Mouse (Mus musculus) megakaryocyte-erythroid progenitor cell, adult 5-6 weeks (primary cell): ENCODE results near the gene Ttc7. TPM values are rescaled to one million over a fixed set of nuclear protein-coding genes. Genes with fewer than 3 reads are reported as not detected.
A peak's percentile ranks its signal among the peaks of the same experiment; 100 is the strongest.

ENCODE experiments used
- ATAC-seq: replicated peaks from 2 replicates; pipeline ENCODE4 v1.8.0; 2016; ENCODE audit warnings: mild to moderate bottlenecking, inconsistent platforms; ENCODE audit not compliant: severe bottlenecking, poor library complexity, low FRiP score, low TSS enrichment
- total RNA-seq, 2 experiments: library from RNA; stranded (forward) in 1 of 2; stranded (reverse) in 1 of 2; fragments of 200-1000, 215-1000 nt in 1 of 2; fragments of >200 nt in 1 of 2; fragmentation: Nextera tagmentation in 1 of 2; gene quantifications; 2 replicates each; pipeline ENCODE4 v1.2.3; 2014 to 2017

The Ttc7 gene
- total RNA-seq, 2 experiments from 2014 or later = 49.5 to 56.9 TPM

DNA sequence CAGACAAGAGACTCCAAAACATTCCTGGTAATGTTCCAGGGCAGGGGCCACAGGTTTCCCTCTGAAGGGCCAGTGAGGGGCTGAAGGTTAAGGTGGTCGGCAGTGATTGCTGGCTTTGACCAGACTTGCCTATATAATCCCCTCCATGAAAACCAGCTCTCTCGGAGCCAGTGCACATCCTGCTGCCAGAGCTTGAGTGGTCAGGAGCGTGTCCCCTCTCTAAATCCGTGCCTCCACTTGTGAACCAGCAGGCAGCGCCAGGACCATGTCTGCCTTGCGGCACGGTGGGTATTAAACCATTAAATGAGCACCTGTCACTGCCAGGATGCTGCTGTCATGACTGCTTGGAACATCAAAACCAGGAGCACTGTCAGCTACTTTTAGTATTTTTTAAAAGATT lies 27.8 kb downstream of the Ttc7 start:
- ATAC-seq = no peak

DNA sequence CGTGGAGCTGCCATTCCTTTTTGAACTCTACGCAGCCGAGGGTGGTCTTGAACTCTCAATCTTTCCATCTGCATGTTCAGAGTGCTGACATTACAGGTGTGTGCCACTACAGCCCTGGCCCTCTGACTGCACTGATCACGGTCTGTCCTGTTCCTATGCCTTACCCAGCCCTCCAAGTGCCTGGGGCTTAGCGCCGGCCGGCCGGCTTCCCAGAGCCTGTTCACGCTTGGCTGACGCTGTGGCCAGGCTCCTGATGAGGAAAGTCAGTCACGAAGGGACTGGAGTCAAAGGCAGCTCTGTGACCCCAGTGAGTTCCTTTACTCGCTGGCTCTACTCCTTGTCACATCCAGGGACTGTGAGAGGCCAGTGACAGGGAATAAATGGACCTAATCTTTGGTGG lies 29.7 kb downstream of the Ttc7 start:
- no peak for ATAC-seq

DNA sequence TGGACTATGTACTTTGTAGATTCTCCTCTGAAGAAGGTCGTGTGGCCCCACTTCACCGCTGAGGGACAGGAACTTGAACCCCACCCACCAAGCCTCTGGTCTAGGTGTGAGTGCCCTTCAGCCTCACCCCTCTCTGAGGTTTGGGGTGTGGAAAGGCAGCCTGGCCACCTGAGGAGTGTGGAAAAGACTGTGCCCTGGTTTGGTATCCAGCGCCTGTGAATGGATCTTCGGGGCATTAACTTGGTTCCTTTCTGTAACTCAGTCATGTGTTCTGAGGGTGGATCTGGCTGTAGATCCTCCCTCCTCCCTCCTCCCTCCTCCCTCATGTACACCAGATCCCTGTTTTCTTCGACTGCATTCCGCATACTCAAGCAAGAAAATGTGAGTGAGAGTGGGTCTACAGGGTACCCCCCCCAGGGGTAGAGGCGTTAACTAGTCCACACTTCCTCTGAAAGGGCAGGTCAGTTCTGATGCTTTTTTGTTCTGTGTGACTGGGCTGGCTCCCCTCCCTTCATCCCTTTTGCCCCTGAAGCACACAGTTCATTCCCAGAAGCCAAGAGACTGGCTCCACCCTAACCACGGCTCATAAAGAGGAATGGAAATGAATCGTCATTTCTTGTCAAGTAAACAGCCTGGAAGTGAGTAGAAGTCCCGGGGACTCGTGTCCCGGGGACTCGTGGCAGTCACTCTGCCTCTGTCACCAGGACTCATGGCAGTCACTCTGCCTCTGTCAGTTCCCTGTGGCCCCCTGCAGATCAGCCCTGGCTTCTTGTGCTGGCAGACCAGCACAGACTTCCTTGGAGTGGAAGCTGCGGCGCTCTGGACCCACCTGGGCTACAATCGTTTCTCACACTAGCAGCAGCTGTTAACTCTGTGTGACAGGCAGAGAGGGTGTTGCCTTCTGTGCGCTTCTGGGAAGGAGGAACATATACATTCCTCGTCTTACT lies 30.5 kb downstream of the Ttc7 start:
- ATAC-seq = no peak

DNA sequence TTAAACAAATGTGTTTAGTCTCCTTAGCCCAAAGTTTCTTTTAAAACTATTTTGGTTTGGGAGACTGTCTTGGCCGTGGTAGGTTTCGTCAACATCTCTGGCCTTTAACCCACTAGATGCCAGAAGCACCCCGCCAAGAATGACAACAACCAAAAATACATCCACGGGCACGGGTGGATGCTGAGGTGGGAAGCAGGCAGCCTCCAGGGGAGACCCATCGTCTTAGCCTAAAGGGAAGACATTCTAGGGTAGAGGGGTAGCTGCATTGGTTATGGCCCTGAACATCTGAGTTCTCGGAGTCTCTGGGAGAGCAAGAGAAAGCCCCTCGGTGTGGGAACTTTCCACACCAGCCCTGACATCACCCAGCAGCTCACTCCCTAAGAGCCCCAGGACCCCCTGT lies 31.4 kb downstream of the Ttc7 start:
- no peak for ATAC-seq

DNA sequence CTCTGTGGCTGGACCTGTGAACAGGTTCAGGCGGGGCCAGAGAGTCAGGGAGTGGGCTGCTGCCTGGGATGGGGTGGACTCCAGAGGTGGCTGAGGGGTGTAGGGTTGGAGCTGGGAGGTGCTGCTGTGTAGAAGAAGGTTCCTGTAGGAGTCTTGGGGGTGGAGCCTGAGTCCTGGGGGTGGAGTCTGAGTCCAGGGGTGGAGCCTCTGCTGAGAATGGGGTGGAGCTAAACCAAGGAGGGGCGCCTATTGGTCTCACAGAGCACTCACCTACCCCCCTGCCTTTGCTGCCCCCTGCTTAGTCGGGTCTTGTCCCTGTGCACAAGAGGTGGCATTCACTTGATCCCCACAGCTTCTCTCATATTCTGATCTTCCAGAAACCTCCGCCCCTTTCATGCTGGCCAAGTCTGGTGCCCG lies 31.9 kb downstream of the Ttc7 start:
- ATAC-seq = peak; percentile 89

DNA sequence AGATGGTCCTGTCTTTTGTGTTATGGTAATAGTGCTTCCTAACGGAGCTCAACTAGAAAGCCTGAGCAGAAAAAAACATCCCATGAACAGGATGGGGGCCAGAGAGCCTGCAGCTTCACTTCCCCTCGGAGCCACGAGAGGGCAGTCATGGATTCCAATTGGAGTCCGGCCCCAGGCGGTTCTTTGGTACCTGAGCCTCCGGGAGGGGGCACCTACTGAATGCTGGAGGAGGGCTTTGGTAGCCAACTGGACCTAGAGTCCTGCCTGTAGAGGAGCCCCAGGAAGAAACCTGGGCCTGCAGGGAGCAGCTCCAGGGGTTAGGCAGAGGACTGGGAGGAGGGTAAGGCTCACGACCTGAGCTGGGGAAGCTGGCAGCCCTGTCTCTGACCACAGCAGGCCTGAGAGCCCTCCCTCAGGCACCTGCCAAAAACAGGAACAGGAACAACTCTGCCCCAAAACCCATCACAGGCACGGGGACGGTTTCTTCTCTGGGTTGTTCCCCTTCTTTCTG lies 32.4 kb downstream of the Ttc7 start:
- peak; percentile 78 for ATAC-seq

DNA sequence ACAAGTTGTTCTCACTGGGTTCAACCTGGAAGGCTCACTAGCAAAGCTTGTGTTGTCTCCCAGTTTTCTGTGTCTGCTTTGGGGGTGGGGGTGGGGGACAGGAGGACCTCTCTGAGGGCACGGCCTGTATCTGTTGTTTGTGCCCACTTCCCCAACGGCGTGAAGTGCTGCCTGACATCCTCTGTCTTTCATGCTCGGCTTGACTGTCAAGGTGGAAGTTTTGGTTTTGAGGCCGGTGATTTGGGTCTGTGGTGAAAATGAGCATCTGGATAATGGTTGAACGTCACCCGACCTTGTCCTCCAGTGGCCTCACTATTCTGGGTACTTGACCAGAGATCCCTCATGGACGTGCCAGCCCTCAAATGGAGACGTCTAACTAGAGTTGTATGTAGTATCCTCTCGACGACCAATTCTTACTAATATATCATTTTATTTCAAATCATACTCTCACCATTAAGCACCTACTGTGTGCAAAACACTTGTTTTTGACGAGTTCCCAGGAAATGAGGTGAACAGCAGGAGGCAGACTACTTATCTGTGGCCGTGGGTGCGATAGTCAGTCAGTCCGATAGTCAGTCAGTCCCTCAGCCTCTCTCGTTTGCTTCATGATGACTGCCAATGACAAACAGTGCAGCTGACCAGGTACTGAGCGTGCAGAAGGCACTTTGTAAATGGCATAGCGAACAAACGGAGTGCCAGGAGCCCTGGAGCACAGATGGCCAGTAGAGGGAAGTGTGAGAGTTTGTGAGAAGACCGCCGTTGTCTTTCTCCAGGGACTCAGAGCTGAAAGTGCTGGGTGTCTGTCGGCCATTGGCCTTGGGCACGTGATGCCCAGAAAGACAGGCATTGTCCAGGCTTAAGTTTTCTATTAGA lies 33.4 kb downstream of the Ttc7 start:
- no peak for ATAC-seq

DNA sequence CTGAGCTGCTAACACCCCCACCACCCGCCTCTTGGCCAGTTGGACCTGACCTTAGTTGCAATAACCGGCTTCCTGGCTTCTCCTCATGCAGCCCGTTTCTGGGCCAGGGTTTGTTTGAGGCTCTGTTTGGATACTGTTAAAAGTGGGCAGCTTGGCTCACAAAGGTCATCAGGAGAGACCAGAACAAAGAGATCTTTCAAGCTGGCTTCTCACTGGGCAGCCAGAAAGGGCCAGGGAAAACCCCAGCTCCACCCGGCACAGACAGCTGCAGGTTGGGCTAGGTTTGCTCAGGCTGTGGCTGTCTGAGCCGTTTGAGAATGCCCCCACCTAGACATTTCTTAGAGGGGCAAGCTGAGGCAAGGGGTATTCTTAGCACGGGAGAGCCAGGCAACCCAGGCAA lies 34.6 kb downstream of the Ttc7 start:
- ATAC-seq = no peak

DNA sequence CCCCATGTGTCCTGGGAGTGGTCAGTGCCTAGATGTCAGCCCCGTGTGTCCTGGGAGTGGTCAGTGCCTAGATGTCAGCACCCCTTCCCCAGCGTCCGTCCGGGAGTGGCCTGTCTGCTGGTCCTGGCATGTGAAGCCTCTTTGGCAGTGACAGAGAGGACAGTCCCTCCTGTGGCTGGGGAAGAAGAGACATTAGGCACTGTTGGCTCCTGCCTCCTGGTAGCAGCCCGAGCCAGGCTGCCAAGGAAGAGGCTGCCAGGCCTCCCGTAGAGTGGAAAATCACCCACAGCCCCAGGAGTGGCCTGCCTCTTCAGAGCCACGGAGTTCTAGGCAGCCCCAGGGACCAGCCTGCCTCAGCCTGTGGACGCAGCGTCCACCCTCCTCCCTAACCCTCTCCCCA lies 35.3 kb downstream of the Ttc7 start:
- ATAC-seq = no peak

DNA sequence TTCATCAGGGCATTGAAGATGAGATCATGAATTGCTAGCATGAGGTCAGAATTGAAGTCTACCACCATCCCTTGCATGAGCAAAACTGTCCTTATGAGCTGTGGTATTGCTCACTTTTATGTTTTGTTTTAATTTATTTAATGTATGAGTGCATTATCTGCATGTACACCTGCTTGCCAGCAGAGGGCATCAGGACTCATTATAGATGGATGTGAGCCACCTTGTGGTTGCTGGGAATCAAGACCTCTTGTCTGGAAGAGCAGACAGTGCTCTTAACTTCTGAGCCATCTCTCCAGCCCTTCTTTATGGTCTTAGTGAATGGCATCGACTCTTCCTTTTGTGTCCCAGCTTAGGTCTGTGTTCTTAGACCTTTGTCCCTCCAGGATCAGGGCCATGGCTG lies 39.0 kb downstream of the Ttc7 start:
- ATAC-seq = peak; percentile 77

DNA sequence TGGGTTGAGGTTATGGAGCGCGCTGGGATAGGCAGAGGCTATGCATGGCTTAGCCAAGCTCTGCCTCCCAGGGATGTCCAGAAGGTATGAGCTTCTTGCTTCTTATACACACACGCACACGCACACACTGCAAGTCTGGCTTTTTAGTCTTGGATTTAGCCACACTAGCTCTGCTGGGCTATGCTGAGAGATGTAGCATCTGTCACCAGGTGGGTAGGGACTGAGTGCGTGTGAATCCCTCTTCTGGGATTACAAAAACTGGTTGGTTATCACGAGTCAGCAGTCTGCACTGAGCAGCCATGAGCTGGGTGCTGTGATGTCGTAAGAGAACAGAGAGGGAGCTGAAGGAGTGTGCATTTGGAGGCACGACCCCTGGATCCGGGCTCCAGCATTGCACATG lies 40.5 kb downstream of the Ttc7 start:
- ATAC-seq = no peak

DNA sequence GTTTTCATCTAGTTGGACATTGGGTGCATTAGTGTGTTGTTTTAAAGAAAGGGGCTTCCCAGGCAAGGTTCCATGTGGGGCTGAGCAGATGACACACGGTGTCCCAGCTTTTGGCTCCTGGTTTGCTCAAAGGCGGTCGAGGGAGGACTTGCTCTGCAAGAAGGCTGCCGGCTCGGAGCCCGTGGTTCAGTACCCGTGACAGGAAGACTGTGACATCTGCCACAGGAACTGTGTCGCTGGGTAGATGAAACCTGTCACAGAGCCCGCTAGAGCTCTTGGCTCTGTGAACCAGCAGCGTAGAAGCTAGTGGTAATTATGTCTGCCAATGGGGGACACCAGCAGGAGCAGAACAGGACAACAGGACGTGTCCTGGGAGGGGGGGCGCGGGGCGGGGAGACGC lies 42.8 kb downstream of the Ttc7 start:
- ATAC-seq = no peak

DNA sequence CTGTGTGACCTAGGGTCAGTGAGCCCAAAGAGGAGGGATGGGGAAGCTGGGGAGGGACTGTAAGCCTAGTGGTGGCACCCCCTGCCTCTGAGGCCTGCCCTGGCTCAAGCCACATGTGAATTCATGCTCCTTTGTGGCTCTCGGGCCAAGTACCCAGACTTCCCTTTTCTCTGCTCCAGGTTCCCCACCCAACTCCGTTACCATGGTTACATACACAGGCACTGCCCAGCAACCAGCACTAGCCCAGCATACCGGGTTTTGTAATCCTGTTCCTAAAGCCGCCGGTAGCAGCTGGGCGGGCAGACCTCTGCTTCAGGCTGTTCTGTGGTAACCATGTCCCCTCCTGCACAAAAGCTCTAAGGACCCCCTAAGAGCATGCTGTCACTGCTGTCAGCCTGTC lies 44.3 kb downstream of the Ttc7 start:
- peak; percentile 13; the same call in 1 of the 2 replicates for ATAC-seq

DNA sequence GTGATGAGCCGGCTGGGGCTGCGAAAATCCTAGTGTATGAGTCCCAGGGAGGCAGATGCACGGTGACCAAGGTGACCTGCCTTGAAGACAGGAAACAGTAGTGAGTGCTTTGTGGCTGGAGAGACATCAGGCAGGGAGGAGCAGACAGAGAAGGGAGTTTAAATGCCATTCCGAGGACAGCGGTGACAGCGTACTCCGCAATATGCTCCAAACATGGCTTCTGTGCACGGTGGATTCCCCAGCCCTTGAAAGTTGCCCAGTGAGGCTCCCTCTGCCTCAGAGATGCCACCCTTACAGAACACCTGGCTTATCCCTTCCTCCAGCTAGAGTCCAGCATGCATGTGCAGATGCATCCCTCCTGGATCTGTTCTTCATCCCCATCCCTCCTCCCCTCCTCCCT lies 45.0 kb downstream of the Ttc7 start:
- no peak for ATAC-seq

DNA sequence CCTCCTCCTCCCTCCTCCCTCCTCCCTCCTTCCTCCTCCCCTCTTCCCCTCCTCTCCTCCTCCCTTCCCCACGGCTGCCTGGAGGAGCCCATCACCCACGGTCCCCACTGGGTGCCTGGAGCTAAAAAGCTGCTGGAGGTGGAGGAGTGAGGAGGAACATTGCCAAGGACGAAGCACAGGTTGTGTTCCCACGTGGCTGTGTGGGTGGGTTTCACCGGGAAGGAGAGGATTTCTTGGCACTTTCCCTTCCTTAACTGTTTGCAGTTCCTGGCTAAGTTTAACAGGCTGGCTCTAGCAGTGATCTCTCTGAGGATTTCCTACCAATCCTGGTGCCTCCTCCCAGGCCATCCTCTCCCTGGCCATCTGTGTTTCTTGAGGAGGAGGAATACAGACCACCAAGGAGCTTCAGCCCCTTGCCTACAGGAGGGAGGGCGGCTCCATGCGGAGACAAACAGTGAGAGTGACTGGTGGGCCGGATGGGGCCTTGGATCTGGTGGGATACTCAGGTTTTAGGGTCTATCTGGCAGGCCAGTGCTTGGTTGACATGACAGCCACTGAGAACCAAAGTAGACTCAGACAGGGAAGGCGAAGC lies 45.6 kb downstream of the Ttc7 start:
- ATAC-seq = no peak

DNA sequence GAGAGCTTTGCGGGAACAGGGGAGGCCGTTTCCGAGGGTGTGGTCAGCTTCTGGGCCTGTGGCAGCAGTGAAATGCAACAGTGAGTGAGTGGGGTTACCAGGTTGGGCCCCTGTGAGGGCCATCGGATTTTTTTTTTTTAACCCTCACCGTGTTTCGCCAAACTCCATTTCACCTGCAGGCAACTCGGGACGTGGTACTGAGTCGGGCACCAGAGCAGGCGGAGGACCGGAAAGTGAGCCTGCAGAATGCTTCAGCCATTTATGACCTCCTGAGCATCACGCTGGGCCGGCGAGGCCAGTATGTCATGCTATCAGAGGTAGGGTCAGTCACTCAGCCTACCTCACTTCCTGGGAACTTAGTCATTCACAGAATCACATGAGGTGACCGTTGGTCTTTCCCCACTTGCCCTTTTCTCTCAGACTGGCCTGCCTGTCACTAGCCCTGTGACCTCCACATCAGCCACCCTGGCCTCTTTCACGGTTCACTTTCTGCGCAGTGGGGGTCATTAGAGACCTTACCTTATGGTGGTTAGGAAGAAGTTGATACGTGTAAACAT lies 46.5 kb downstream of the Ttc7 start:
- no peak for ATAC-seq

DNA sequence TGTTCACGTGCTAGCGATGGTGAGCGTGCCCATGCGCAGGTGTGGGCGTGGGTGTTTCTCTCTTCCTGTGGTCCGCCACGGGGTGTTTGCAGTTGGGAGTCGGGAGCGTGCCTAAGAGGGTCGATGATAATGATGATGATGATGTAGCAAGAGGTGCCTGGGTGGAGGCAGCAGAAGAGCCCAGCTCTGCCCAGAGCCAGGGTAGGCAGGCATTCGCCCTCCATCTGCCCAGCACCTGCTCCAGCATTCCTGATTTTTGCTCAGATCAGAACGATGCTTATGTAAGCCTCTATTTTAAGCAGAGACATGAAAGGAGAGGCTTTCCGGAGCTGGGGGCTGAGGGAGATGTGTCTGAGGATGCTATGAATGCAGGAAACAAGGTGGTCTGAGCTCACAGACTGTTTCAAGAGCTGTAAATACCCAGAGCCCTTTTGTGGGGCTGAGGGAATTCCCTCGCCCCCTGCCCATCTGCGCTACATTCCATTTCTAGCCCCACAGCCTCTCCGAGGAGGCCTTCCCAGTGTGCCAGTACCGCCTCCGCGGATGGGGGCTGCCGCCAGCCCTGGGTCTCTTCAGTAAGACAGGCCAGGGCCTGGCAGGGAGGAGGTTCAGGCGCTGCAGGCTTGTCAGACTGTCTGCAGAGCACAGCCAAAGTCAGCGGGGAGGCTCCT lies 47.7 kb downstream of the Ttc7 start:
- ATAC-seq = no peak

DNA sequence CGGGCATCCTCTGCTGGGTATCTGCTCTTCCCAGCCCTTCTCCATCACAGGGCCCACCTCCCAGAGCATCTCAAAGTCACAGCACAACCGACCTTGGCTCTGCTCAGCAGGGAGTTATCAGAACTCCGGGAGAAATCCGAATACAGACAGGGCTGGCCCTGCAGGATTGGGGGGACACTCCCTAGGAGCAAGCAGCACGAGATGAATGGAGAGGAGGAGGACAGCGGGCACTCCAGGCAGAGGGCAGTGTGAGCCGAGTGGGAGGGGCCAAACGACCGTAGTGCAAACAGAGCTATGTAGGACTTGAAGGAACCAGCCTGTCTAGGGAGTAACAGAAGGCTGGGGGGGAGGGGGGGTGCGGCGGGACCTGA lies 48.2 kb downstream of the Ttc7 start:
- no peak for ATAC-seq
